Mouse (Mus musculus) limb, embryonic 12.5 days (tissue): ENCODE measurements around the gene Cftr. TPM values are rescaled to one million over a fixed set of nuclear protein-coding genes. Genes with fewer than 3 reads are reported as not detected.

Experiments used
- ATAC-seq: fragments of 200-750 bp; cut with Nextera tagmentation; 2 replicates; pipeline ENCODE4 v1.8.0; 2017; ENCODE audit warnings: low read depth, moderate TSS enrichment; ENCODE audit not compliant: insufficient number of reproducible peaks, insufficient read depth, low FRiP score, low TSS enrichment
- H3K27ac ChIP-seq: fragments of 300-500 bp; sonication (generic); 2 replicates; pipeline ENCODE4 v1.5.1; 2016; ENCODE audit warnings: mild to moderate bottlenecking, moderate library complexity
- H3K27me3 ChIP-seq: fragments of 300-500 bp; sonication (generic); 2 replicates; pipeline ENCODE4 v1.6.1; 2016; ENCODE audit warnings: mild to moderate bottlenecking, moderate library complexity
- H3K36me3 ChIP-seq: fragments of 300-500 bp; sonication (generic); 2 replicates; pipeline ENCODE4 v1.6.1; 2016; ENCODE audit warnings: mild to moderate bottlenecking, moderate library complexity
- H3K4me1 ChIP-seq: fragments of 300-500 bp; sonication (generic); replicated peaks from 2 replicates; pipeline ENCODE4 v1.6.1; 2016
- H3K4me2 ChIP-seq: fragments of 300-500 bp; sonication (generic); 2 replicates; pipeline ENCODE4 v1.6.1; 2016; ENCODE audit warnings: mild to moderate bottlenecking, moderate library complexity
- H3K4me3 ChIP-seq: fragments of 300-500 bp; sonication (generic); replicated peaks from 2 replicates; pipeline ENCODE4 v1.5.1; 2016; ENCODE audit warnings: mild to moderate bottlenecking
- H3K9ac ChIP-seq: fragments of 300-500 bp; sonication (generic); replicated peaks from 2 replicates; pipeline ENCODE4 v1.6.1; 2016; ENCODE audit warnings: mild to moderate bottlenecking, moderate library complexity
- H3K9me3 ChIP-seq: fragments of 300-500 bp; sonication (generic); 2 replicates; pipeline ENCODE4 v1.6.1; 2016; ENCODE audit warnings: mild to moderate bottlenecking, moderate library complexity
- WGBS: fragments of 180-500 bp; shearing (Covaris S2); methylation state at CpG from one replicate; pipeline ENCODE4 v1.1.7; 2016; 5-methylcytosine and 5-hydroxymethylcytosine counted together
- polyA plus RNA-seq: library from polyadenylated mRNA; unstranded; fragments of >200 nt; fragmentation: Nextera tagmentation; extraction: Ambion mirVana; gene quantifications from 2 replicates; pipeline ENCODE4 v1.2.1, GENCODE M21; 2016

Gene Cftr
- polyA plus RNA-seq, 1 experiment from 2014 or later, result 0.13 TPM

DNA sequence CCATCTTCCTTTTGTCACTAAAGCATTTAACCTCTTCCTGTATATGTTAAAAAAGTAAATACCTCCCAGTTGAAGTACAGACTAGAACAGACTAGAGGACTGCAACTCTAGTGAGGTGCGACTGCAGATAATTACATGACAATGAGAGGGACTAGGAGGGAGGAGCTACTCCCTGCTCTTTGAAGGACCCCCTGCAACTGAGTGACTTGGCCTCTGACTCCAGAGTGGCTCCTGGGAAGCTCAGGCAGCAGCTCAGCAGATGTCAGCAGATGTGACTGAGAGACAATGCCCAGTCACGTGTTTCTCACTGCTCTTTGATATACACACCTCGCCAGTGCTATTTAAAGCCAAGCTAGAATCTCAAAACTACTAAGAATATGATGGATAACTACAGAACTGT is 54.7 kb downstream of the Cftr start:
- no peaks in the 10 kb centered on the region for H3K36me3 ChIP-seq
- no peaks in the 10 kb centered on the region for H3K9me3 ChIP-seq
- H3K27me3 ChIP-seq, result no peaks in the 10 kb centered on the region
- no peak overlapping the region for H3K27ac ChIP-seq
- H3K4me2 ChIP-seq, result no peak overlapping the region
- WGBS, result 8% methylated on average over 3 of the region's 3 CpGs
- no peaks in the 10 kb centered on the region for H3K4me1 ChIP-seq
- H3K4me3 ChIP-seq, result no peak overlapping the region
- ATAC-seq, result no peak
- H3K9ac ChIP-seq, result no peak overlapping the region

DNA sequence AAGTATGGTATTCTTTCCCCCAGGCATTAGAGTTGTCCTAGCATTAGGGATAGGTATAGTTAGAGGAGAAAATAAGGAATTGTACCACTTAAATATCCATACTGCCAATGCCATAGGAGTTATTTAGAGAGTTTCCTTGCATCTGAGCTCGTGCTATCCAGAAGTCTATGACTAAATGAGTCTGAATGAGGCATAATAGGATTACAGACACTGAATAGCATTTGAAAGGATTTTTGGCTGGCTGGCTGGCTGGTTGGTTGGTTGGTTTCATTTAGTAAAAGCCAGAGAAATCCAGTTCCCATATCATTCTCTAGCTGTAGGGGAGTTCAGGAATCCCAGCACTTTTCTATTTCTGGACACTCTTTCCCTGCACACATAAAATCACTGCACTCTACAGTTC is 76.0 kb downstream of the Cftr start:
- ATAC-seq, result no peak
- no peak overlapping the region for H3K4me3 ChIP-seq
- WGBS, result 61% methylated on average over 1 of the region's 1 CpGs
- H3K9me3 ChIP-seq, result no peaks in the 10 kb centered on the region
- no peaks in the 10 kb centered on the region for H3K27me3 ChIP-seq
- H3K9ac ChIP-seq, result no peak overlapping the region
- H3K27ac ChIP-seq, result no peak overlapping the region
- no peak overlapping the region for H3K4me2 ChIP-seq
- no peaks in the 10 kb centered on the region for H3K4me1 ChIP-seq
- H3K36me3 ChIP-seq, result no peaks in the 10 kb centered on the region

DNA sequence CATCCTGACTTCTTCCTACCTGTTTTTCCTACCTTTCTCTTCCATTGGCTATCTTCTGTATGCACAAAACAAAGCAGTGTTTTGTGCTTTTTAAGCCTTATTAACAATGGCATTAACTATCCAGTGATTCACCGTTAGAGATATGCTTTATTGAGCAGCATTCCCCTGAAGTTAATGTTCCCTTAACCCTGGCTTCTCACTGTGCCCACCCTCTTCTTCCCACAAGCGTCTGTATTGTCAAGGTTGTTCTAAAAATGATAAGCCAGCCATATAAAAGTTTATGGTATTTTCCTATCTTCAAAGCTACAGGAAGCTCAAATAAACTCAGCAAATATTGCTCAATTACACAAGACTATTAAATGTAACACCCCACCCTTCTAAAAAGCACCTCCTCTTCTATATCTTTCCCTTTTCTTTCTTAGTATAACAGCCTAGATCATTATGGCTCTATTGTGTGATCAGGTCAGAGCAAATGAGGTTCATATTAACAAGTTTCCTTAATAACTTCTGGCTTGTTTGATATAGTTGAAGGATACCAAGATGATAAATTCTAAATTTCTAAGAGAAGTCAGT is 77.5 kb downstream of the Cftr start:
- Histone ChIP-seq H3K4me2 (no peak overlapping the region), H3K4me3 (no peak overlapping the region), H3K27me3 (no peaks in the 10 kb centered on the region), H3K36me3 (no peaks in the 10 kb centered on the region), H3K27ac (no peak overlapping the region), H3K9ac (no peak overlapping the region), H3K4me1 (no peaks in the 10 kb centered on the region), H3K9me3 (no peaks in the 10 kb centered on the region)
- WGBS, result 54% methylated on average over 2 of the region's 2 CpGs
- ATAC-seq, result no peak

DNA sequence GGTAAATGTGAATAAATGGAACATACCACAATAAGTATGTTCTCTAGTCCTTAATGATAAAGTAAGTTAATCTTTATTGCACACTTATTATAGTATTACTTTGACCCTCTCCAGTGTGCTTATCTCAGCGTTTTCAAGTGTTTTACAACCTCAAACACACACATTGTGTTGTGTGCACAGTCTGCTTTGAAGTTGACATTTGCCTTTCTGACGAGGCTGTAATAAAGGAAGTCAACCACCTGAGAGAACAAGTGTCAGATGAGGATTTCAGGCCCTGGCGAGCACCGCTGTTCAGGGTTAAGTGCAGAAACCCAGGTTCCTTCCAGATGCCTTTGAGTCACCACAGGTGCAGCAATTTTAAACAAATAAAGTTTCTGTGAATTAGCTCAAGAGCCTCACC is 78.0 kb downstream of the Cftr start:
- Histone ChIP-seq H3K9ac (no peak overlapping the region), H3K27me3 (no peaks in the 10 kb centered on the region), H3K4me1 (no peaks in the 10 kb centered on the region), H3K27ac (no peak overlapping the region), H3K4me2 (no peak overlapping the region), H3K4me3 (no peak overlapping the region), H3K9me3 (no peaks in the 10 kb centered on the region), H3K36me3 (no peaks in the 10 kb centered on the region)
- WGBS, result 25% methylated on average over 4 of the region's 4 CpGs
- ATAC-seq, result no peak

DNA sequence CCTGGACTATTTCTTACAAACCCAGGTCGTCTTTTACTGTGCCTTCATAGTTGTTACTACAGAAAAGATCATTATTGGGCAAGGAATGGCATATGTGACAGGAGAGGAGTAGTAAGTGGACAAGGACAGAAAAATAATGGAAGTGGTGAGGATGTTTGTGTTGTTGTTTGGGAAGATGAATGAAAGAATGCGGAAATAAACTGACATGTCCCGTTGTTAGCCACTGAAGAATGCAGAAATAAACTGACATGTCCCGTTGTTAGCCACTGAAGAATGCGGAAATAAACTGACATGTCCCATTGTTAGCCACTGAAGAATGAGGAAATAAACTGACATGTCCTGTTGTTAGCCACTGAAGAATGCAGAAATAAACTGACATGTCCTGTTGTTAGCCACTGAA is 84.1 kb downstream of the Cftr start:
- Histone ChIP-seq H3K27me3 (no peaks in the 10 kb centered on the region), H3K9ac (no peak overlapping the region), H3K4me2 (no peak overlapping the region), H3K9me3 (no peaks in the 10 kb centered on the region), H3K4me3 (no peak overlapping the region), H3K4me1 (no peaks in the 10 kb centered on the region), H3K27ac (no peak overlapping the region), H3K36me3 (no peaks in the 10 kb centered on the region)
- 85% methylated on average over 5 of the region's 5 CpGs for WGBS
- ATAC-seq, result no peak

DNA sequence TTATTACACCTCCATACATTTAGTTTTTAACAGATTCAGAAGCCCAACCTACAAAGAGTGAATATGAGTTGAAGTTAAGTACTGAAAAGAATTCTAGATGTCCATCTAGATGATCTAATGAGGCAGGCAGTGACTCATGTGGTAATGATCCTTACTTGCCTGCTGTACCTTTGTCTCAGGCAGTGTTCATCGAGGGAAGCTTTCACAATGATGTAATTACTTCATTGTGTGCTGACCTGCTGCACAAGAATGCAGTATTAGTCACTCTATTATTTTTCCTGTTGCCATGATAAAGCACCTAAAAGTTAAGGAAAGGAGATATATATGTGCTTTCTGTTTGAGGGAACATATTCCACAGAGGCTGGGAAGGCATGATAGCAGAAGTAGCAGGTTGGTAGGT is 100.5 kb downstream of the Cftr start:
- H3K27ac ChIP-seq, result no peak overlapping the region
- H3K4me2 ChIP-seq, result no peak overlapping the region
- WGBS, result 37% methylated on average over 1 of the region's 1 CpGs
- ATAC-seq, result no peak
- H3K9ac ChIP-seq, result no peak overlapping the region
- no peaks in the 10 kb centered on the region for H3K4me1 ChIP-seq
- no peak overlapping the region for H3K4me3 ChIP-seq
- no peaks in the 10 kb centered on the region for H3K9me3 ChIP-seq
- H3K27me3 ChIP-seq, result no peaks in the 10 kb centered on the region
- H3K36me3 ChIP-seq, result no peaks in the 10 kb centered on the region

DNA sequence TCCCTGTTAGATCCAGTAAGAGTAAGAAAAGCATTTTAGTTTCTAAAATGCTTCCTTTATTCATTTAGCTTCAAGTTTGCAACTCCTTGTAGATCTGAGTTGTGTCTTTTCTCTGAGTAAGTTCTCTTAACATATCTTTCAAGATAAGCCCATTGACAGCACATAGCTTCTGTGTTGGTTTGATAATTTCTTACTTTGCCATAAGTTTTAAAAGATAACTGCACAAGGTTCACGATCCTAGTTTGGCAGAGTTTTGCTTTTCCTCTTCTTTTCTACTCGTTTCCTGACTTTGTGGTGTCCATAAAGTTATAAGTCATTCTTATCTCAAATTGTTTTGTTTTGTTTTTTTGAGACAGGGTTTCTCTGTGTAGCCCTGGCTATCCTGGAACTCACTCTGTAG is 130.3 kb downstream of the Cftr start:
- no peak for ATAC-seq
- WGBS, result 74% methylated on average over 2 of the region's 2 CpGs
- H3K4me3 ChIP-seq, result no peak overlapping the region

DNA sequence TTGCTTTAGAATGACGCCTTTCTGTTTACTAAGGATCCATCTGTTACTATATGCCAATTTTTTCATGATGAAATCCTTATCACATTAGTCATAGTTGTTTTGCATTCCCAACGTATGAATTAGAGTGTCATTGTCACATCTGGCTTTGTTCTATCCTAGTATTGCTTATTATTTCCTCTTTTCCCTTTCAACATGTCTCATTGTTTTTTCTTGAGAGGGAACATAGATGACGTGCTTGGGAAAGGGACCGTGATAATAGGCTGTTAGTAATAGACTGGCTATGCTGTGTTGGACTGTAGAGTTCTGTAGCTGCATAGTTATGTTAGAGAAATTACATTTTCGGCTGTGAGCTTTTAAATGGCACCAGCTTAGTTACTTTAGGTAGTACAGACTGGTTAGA is 131.6 kb downstream of the Cftr start:
- Histone ChIP-seq H3K4me1 (peaks cover 8% of the 10 kb centered on the region; the same call in 1 of the 2 replicates), H3K4me2 (no peak overlapping the region), H3K36me3 (no peaks in the 10 kb centered on the region), H3K9ac (no peak overlapping the region), H3K9me3 (no peaks in the 10 kb centered on the region), H3K27me3 (no peaks in the 10 kb centered on the region), H3K4me3 (no peak overlapping the region), H3K27ac (no peak overlapping the region)
- ATAC-seq, result no peak
- 87% methylated on average over 5 of the region's 5 CpGs for WGBS

More for the DNA sequence above, 130.3 kb downstream of the Cftr start:
- Histone ChIP-seq H3K36me3 (no peaks in the 10 kb centered on the region), H3K27ac (no peak overlapping the region), H3K4me2 (no peak overlapping the region), H3K4me1 (peaks cover 8% of the 10 kb centered on the region; the same call in 1 of the 2 replicates), H3K27me3 (no peaks in the 10 kb centered on the region), H3K9ac (no peak overlapping the region), H3K9me3 (no peaks in the 10 kb centered on the region)

DNA sequence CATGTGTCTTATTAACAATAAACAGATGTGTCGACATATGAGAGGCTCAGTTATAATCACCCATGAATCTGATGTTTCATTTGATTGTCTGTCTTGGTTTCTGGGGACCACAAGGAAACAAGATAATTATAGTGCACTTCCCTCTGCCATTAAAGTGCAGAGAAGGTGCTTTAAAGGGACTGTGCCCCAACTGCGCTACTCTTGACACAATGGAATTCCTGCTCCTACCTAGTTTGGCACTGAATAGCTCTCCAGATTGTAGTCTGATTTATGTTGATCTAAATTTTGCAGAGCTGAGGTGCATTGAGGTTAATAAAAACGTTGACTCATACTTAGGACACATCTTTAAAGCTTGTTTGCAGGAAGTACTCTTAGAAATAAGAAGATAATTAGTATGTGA is 132.7 kb downstream of the Cftr start:
- H3K4me1 ChIP-seq, result peaks cover 8% of the 10 kb centered on the region; the same call in 1 of the 2 replicates
- no peak overlapping the region for H3K9ac ChIP-seq
- no peak for ATAC-seq
- H3K4me3 ChIP-seq, result no peak overlapping the region
- H3K9me3 ChIP-seq, result no peaks in the 10 kb centered on the region
- no peaks in the 10 kb centered on the region for H3K36me3 ChIP-seq
- no peak overlapping the region for H3K4me2 ChIP-seq
- 29% methylated on average over 3 of the region's 3 CpGs for WGBS
- no peak overlapping the region for H3K27ac ChIP-seq
- no peaks in the 10 kb centered on the region for H3K27me3 ChIP-seq

DNA sequence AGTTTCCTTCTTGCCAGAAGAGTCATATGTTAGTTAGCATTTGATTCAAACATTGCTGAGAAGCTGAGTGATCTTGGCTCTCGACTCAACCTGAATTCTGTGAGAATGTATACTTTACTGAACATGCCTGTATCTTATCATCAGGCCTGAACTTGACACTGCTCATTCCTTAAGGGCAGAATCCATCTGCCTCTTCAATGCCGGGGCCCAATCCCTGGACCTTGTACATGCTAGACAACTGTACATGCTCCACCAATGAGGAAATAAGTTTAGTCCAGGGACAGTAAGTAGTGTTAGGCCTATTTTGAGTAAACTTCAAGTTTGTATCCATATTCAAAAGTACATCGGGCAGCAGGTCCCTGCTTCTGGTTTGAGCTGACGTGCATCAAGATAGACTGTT is 134.6 kb downstream of the Cftr start:
- Histone ChIP-seq H3K9me3 (no peaks in the 10 kb centered on the region), H3K4me2 (no peak overlapping the region), H3K4me1 (peaks cover 8% of the 10 kb centered on the region; the same call in 1 of the 2 replicates), H3K36me3 (no peaks in the 10 kb centered on the region), H3K4me3 (no peak overlapping the region), H3K27ac (no peak overlapping the region), H3K27me3 (no peaks in the 10 kb centered on the region), H3K9ac (no peak overlapping the region)
- ATAC-seq, result no peak
- 80% methylated on average over 4 of the region's 4 CpGs for WGBS

DNA sequence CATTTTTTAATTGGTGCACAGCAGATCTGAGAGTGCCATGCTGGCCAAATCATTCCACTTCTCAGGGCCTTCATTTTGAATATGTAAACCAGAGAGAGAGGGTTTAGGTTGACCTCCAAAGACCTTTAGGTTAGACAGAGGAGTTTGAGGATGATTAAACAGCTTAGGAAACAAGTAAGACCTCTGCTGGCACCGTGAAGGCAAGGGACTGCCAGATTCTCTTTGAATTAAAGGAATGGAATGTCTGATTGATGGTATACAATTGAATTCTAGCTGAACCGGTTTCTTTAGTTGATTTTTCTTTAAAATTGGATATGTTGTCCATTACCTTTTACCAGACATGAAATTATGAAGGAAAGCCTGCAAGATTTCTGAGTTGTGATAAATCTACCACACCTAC is 140.5 kb downstream of the Cftr start:
- Histone ChIP-seq H3K4me2 (no peak overlapping the region), H3K27me3 (no peaks in the 10 kb centered on the region), H3K4me1 (no peaks in the 10 kb centered on the region), H3K9me3 (no peaks in the 10 kb centered on the region), H3K9ac (no peak overlapping the region), H3K36me3 (no peaks in the 10 kb centered on the region), H3K27ac (no peak overlapping the region), H3K4me3 (no peak overlapping the region)
- ATAC-seq, result no peak
- 30% methylated on average over 2 of the region's 2 CpGs for WGBS

DNA sequence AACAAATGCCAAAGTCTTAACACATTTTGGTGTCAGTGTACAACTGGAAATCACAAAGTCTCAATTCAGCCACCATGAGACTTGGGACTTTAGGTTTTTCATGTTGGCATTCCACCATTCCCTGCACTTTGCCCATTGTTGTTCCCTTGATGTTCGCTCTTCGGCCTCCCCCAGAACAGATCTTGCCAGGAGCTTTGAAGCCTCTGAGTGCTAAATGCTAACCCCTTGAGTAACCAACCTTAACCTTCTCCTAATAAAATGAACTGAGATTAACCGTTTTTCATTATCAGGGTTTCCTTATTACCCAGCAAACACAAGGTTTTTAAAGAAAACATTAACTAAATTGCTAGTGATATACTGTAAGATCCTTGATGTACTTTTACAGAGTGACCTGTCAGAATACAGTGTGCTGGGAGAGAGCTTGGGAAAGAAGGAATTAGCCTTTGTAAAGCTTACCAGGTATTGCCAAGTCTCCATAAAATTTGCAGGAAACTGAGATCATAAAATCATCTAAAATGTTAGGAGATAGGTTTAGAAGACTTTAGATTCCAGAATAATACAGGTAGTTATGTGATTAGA is 144.0 kb downstream of the Cftr start:
- ATAC-seq, result no peak
- 78% methylated on average over 3 of the region's 3 CpGs for WGBS
- H3K27me3 ChIP-seq, result no peaks in the 10 kb centered on the region

More for the DNA sequence above, 144.0 kb downstream of the Cftr start:
- no peaks in the 10 kb centered on the region for H3K36me3 ChIP-seq
- H3K27ac ChIP-seq, result no peak overlapping the region
- H3K9ac ChIP-seq, result no peak overlapping the region
- H3K4me3 ChIP-seq, result no peak overlapping the region
- H3K4me1 ChIP-seq, result peaks cover 5% of the 10 kb centered on the region
- H3K9me3 ChIP-seq, result no peaks in the 10 kb centered on the region
- no peak overlapping the region for H3K4me2 ChIP-seq
